Mouse (Mus musculus): ENCODE measurements around the gene Adk. TPM values are rescaled to one million over a fixed set of nuclear protein-coding genes. Genes with fewer than 3 reads are reported as not detected.
"Not testable (repeated sequence)": the region's sequence is repeated elsewhere in the genome, so short reads cannot be mapped to it uniquely, and the experiment has no call there.

Gene Adk
- total RNA-seq, 4 experiments from 2014 or later: 66.5 to 80.7 (median 73.0) TPM

- DNase-seq (ENCODE audit: low spot score in 2 of 2): no peak
Observed at GRCm38 (mm10) chr14:21481231-21481630, 428.9 kb downstream of the Adk start, which contains the start of gene Kat6b. Kat6b (plus strand) TSS chr14:21481434.

- no peak for DNase-seq (ENCODE audit: low spot score in 2 of 2)
Observed at GRCm38 (mm10) chr14:21484199-21484598, 431.8 kb downstream of the Adk start.

GRCm38 (mm10) chr14:21484693-21485092 lies 432.3 kb downstream of the Adk start:
- no peak for DNase-seq (ENCODE audit: low spot score in 2 of 2)

- DNase-seq (ENCODE audit: low spot score in 2 of 2): no peak
Observed at GRCm38 (mm10) chr14:21485961-21486520, 433.7 kb downstream of the Adk start.

GRCm38 (mm10) chr14:21487135-21487534 lies 434.8 kb downstream of the Adk start:
- DNase-seq (ENCODE audit: low spot score in 2 of 2): not testable (repeated sequence)

- DNase-seq (ENCODE audit: low spot score in 2 of 2): not testable (repeated sequence)
Observed at GRCm38 (mm10) chr14:21488426-21489115, 436.2 kb downstream of the Adk start.

GRCm38 (mm10) chr14:21489116-21489485 lies 436.7 kb downstream of the Adk start:
- no peak for DNase-seq (ENCODE audit: low spot score in 2 of 2)

- DNase-seq (ENCODE audit: low spot score in 2 of 2): no peak
Observed at GRCm38 (mm10) chr14:21490141-21490540, 437.8 kb downstream of the Adk start.

Other genes with a start within 250 kb of the Adk start
- gene Plau, start 215.9 kb upstream of the Adk start, total RNA-seq (2022): 10 to 100 TPM in 2 of 4 experiments, 1 to 10 TPM in 2; 4.1 to 26.9 (median 12.8) TPM
- gene Vcl, start 123.2 kb upstream of the Adk start, total RNA-seq (2022): 10 to 100 TPM; 27.6 to 36.3 (median 30.7) TPM
- gene Ap3m1, start 66 bp upstream of the Adk start, total RNA-seq (2022): 10 to 100 TPM; 68.9 to 81.4 (median 74.7) TPM

Data from layer of hippocampus, adult 8-10 months (tissue).